Mouse (Mus musculus): ENCODE data around the gene Srpk2.
"Not testable (repeated sequence)": the region's sequence is repeated elsewhere in the genome, so short reads cannot be mapped to it uniquely, and the experiment has no call there.

Gene Srpk2

GRCm38 (mm10) chr5:23561227-23561626 is 123.2 kb downstream of the Srpk2 start:
- no peak for DNase-seq

- DNase-seq, result no peak
These were observed 124.2 kb downstream of the Srpk2 start for GRCm38 (mm10) chr5:23560171-23560570.

- no peak for DNase-seq
These were observed 128.2 kb downstream of the Srpk2 start for GRCm38 (mm10) chr5:23556007-23556770.

- DNase-seq, result not testable (repeated sequence)
These were observed 131.1 kb downstream of the Srpk2 start for GRCm38 (mm10) chr5:23553338-23553737.

GRCm38 (mm10) chr5:23551687-23552086 is 132.7 kb downstream of the Srpk2 start:
- DNase-seq, result no peak

- no peak for DNase-seq
These were observed 148.7 kb downstream of the Srpk2 start for GRCm38 (mm10) chr5:23535692-23536091.

- no peak for DNase-seq
These were observed 152.8 kb downstream of the Srpk2 start for GRCm38 (mm10) chr5:23531541-23532096.

GRCm38 (mm10) chr5:23531100-23531499 is 153.3 kb downstream of the Srpk2 start:
- DNase-seq, result no peak

GRCm38 (mm10) chr5:23524621-23525020 is 159.8 kb downstream of the Srpk2 start:
- DNase-seq, result no peak

GRCm38 (mm10) chr5:23523936-23524335 is 160.5 kb downstream of the Srpk2 start:
- no peak for DNase-seq

GRCm38 (mm10) chr5:23521645-23522044 is 162.8 kb downstream of the Srpk2 start:
- DNase-seq, result no peak

GRCm38 (mm10) chr5:23519679-23520078 is 164.7 kb downstream of the Srpk2 start:
- no peak for DNase-seq

GRCm38 (mm10) chr5:23518673-23519072 is 165.7 kb downstream of the Srpk2 start:
- no peak for DNase-seq

GRCm38 (mm10) chr5:23517839-23518238 is 166.6 kb downstream of the Srpk2 start:
- peak; percentile 44 for DNase-seq

GRCm38 (mm10) chr5:23516962-23517361 is 167.5 kb downstream of the Srpk2 start:
- no peak for DNase-seq

GRCm38 (mm10) chr5:23515038-23515437 is 169.4 kb downstream of the Srpk2 start:
- no peak for DNase-seq

GRCm38 (mm10) chr5:23513468-23513867 is 170.9 kb downstream of the Srpk2 start:
- DNase-seq, result no peak

GRCm38 (mm10) chr5:23512556-23512955 is 171.9 kb downstream of the Srpk2 start:
- no peak for DNase-seq

GRCm38 (mm10) chr5:23511456-23511855 is 173.0 kb downstream of the Srpk2 start:
- no peak for DNase-seq

- no peak for DNase-seq
These were observed 175.8 kb downstream of the Srpk2 start for GRCm38 (mm10) chr5:23508630-23509029.

GRCm38 (mm10) chr5:23507210-23507609 is 177.2 kb downstream of the Srpk2 start:
- no peak for DNase-seq

GRCm38 (mm10) chr5:23505578-23505977 is 178.8 kb downstream of the Srpk2 start:
- no peak for DNase-seq

GRCm38 (mm10) chr5:23502317-23502937 is 182.0 kb downstream of the Srpk2 start:
- no peak for DNase-seq

Data from right cerebral cortex, postnatal 14 days (tissue).